Mouse (Mus musculus) heart, adult 2 months (tissue): ENCODE data around the gene C1galt1. TPM values are rescaled to one million over a fixed set of nuclear protein-coding genes. Genes with fewer than 3 reads are reported as not detected.

Source experiments
- DNase-seq, 2 experiments: peaks; one replicate each; pipeline ENCODE4 v3.0.0; 2021
- H3K27ac ChIP-seq: fragments of 200-600 bp; 2 replicates; pipeline ENCODE4 v1.8.1; 2022
- H3K27me3 ChIP-seq: fragments of 200-500 bp; 2 replicates; pipeline ENCODE4 v1.6.1; 2012; ENCODE audit warnings: mild to moderate bottlenecking, low read length, inconsistent platforms, mixed read lengths; ENCODE audit not compliant: control insufficient read depth, insufficient read depth
- H3K36me3 ChIP-seq: fragments of 200-500 bp; 2 replicates; pipeline ENCODE4 v1.6.1; 2012; ENCODE audit warnings: low read length, inconsistent platforms; ENCODE audit not compliant: control insufficient read depth, insufficient read depth
- H3K4me1 ChIP-seq: fragments of 200-500 bp; 2 replicates; pipeline ENCODE4 v1.6.1; 2011; ENCODE audit warnings: low read length; ENCODE audit not compliant: control insufficient read depth, insufficient read depth
- H3K4me3 ChIP-seq: fragments of 200-600 bp; 2 replicates; pipeline ENCODE4 v1.8.1; 2022
- H3K79me2 ChIP-seq: fragments of 200-500 bp; replicated peaks from 2 replicates; pipeline ENCODE4 v1.6.1; 2012; ENCODE audit warnings: mild to moderate bottlenecking, inconsistent platforms, low read length, moderate library complexity, mixed read lengths; ENCODE audit not compliant: control insufficient read depth, insufficient read depth
- H3K9ac ChIP-seq: fragments of 200-500 bp; 2 replicates; pipeline ENCODE4 v1.6.1; 2012; ENCODE audit warnings: low read depth, mild to moderate bottlenecking, control low read depth, inconsistent platforms, low read length, mixed read lengths
- CTCF ChIP-seq: fragments of 200-600 bp; IDR thresholded peaks from 2 replicates; pipeline ENCODE4 v1.8.1; 2022; ENCODE audit warnings: antibody characterized with exemption, mild to moderate bottlenecking, moderate library complexity
- EP300 ChIP-seq: fragments of 200-500 bp; IDR thresholded peaks from 2 replicates; pipeline ENCODE4 v1.6.1; 2011; ENCODE audit warnings: low read depth, low read length, control low read depth; ENCODE audit not compliant: insufficient read depth
- POLR2A ChIP-seq: fragments of 200-500 bp; IDR thresholded peaks from 2 replicates; pipeline ENCODE4 v1.6.1; 2011; ENCODE audit warnings: mild to moderate bottlenecking, low read depth, low read length, control low read depth; ENCODE audit not compliant: insufficient read depth
- WGBS: fragments of 180-500 bp; shearing (Covaris S2); methylation state at CpG from one replicate; pipeline ENCODE4 v1.1.7; 2018; 5-methylcytosine and 5-hydroxymethylcytosine counted together
- intact Hi-C: fragments of 180-260 bp; cut with DNase I; formaldehyde crosslinking; loops from one replicate; pipeline ENCODE4 v1.15.1; 2025
- polyA plus RNA-seq: library from polyadenylated mRNA; depleted of rRNA; stranded (reverse); fragments of >200 nt; gene quantifications from 2 replicates; pipeline ENCODE4 v1.2.3, GENCODE M21; 2012
- total RNA-seq, 2 experiments: library from RNA; stranded (reverse); gene quantifications; 2 replicates each; pipeline ENCODE4 v1.2.3; 2021

Gene C1galt1
- total and polyA plus RNA-seq, 3 experiments: 2.6 to 15.1 (median 13.3) TPM

- H3K79me2 ChIP-seq: peaks cover 3% of the 10 kb centered on the region
- H3K27ac ChIP-seq: no peak overlapping the region
- no peak overlapping the region for H3K4me3 ChIP-seq
- 67% methylated on average over 8 of the region's 8 CpGs for WGBS
- peaks cover 8% of the 10 kb centered on the region for H3K36me3 ChIP-seq
- TF ChIP-seq CTCF (no peak), EP300 (no peak), POLR2A (no peak)
- no peak for DNase-seq
- H3K9ac ChIP-seq: no peak overlapping the region
- H3K27me3 ChIP-seq: no peaks in the 10 kb centered on the region
- intact Hi-C loops: loop anchor here (5.0 kb wide), 1 partner anchor 135 kb away; no protein-coding TSS in a partner anchor
- H3K4me1 ChIP-seq: peaks cover 8% of the 10 kb centered on the region
These were observed 2.2 kb downstream of the C1galt1 start for GRCm38 (mm10) chr6:7846726-7847439.

- H3K27ac ChIP-seq: no peak overlapping the region
- H3K4me1 ChIP-seq: peaks cover 8% of the 10 kb centered on the region
- H3K27me3 ChIP-seq: no peaks in the 10 kb centered on the region
- peaks cover 3% of the 10 kb centered on the region for H3K79me2 ChIP-seq
- intact Hi-C loops: loop anchor here (5.0 kb wide), 1 partner anchor 134 kb away; no protein-coding TSS in a partner anchor
- DNase-seq: no peak
- H3K9ac ChIP-seq: no peak overlapping the region
- TF ChIP-seq EP300 (no peak), POLR2A (no peak), CTCF (no peak)
- H3K4me3 ChIP-seq: no peak overlapping the region
- H3K36me3 ChIP-seq: peaks cover 8% of the 10 kb centered on the region
- 40% methylated on average over 6 of the region's 6 CpGs for WGBS
These were observed 3.4 kb downstream of the C1galt1 start for GRCm38 (mm10) chr6:7847890-7848508.

GRCm38 (mm10) chr6:7848714-7849113, 4.1 kb downstream of the C1galt1 start:
- intact Hi-C loops: loop anchor here (5.0 kb wide), 1 partner anchor 134 kb away; no protein-coding TSS in a partner anchor
- Histone ChIP-seq H3K4me3 (no peak overlapping the region), H3K9ac (no peak overlapping the region), H3K4me1 (peaks cover 8% of the 10 kb centered on the region), H3K27ac (no peak overlapping the region), H3K27me3 (no peaks in the 10 kb centered on the region), H3K79me2 (peaks cover 3% of the 10 kb centered on the region), H3K36me3 (peaks cover 8% of the 10 kb centered on the region)
- DNase-seq: no peak
- WGBS: 63% methylated on average over 9 of the region's 9 CpGs
- TF ChIP-seq CTCF (no peak), POLR2A (no peak), EP300 (no peak)

GRCm38 (mm10) chr6:7851036-7851435, 6.4 kb downstream of the C1galt1 start:
- intact Hi-C loops: no loop called here

DNA sequence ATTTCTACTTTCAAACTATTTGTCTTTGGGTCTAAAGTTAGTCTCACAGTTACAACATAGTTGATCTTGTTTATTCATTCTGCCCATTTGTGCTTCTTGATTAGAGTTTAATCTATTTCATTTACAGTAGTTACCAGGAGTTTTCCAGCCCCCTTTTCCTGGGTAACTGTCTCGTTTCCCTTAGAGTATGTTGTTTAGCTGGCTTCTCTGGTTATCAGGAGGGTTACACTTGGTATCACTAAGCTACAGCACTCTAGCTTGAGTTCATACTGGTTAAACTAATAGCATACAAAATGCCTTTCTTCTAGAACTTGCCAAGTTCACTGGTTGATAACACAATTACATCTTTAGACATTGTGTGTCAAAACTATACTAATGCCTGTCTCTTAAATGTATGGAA, 8.3 kb downstream of the C1galt1 start:
- Histone ChIP-seq H3K9ac (no peak overlapping the region), H3K36me3 (peaks cover 4% of the 10 kb centered on the region), H3K4me3 (no peak overlapping the region), H3K27me3 (no peaks in the 10 kb centered on the region), H3K27ac (no peak overlapping the region), H3K4me1 (peaks cover 11% of the 10 kb centered on the region), H3K79me2 (peaks cover 4% of the 10 kb centered on the region)
- DNase-seq: no peak
- WGBS: 51% methylated on average over 1 of the region's 1 CpGs
- intact Hi-C loops: no loop called here
- TF ChIP-seq POLR2A (no peak), CTCF (no peak), EP300 (no peak)

More at GRCm38 (mm10) chr6:7851036-7851435, 6.4 kb downstream of the C1galt1 start:
- H3K27ac ChIP-seq: no peak overlapping the region
- peaks cover 5% of the 10 kb centered on the region for H3K36me3 ChIP-seq
- WGBS: 92% methylated on average over 2 of the region's 2 CpGs
- no peak for DNase-seq
- H3K79me2 ChIP-seq: peaks cover 3% of the 10 kb centered on the region
- TF ChIP-seq EP300 (no peak), CTCF (no peak), POLR2A (no peak)
- no peak overlapping the region for H3K4me3 ChIP-seq
- no peak overlapping the region for H3K9ac ChIP-seq
- no peaks in the 10 kb centered on the region for H3K27me3 ChIP-seq
- peaks cover 8% of the 10 kb centered on the region for H3K4me1 ChIP-seq

DNA sequence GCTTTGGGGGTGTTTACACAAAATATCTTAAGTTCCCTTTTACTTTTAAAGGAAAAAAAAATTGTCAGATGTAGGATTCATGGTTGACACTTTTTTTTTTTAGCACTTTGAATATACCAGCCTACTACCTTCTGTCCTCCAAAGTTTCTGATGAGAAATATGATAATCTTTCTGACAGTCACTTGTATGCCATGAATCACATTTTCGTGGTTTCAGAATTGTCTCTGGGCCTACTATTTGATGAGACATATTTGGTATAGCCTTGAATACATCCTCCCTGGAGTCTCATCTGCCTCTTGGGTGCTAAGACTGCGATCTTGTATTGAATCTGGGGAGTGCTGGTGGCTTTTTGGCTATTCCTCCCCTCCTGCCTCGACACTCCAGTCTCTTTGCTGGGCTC, 8.8 kb downstream of the C1galt1 start:
- TF ChIP-seq CTCF (no peak), EP300 (no peak), POLR2A (no peak)
- Histone ChIP-seq H3K4me3 (no peak overlapping the region), H3K27ac (no peak overlapping the region), H3K79me2 (peaks cover 4% of the 10 kb centered on the region), H3K4me1 (peaks cover 12% of the 10 kb centered on the region), H3K36me3 (peaks cover 5% of the 10 kb centered on the region), H3K27me3 (no peaks in the 10 kb centered on the region), H3K9ac (no peak overlapping the region)
- no peak for DNase-seq
- WGBS: 80% methylated on average over 3 of the region's 3 CpGs
- intact Hi-C loops: no loop called here
